8 mouse cellular contexts compared by ENCODE assay signal in the genomic region with DNA sequence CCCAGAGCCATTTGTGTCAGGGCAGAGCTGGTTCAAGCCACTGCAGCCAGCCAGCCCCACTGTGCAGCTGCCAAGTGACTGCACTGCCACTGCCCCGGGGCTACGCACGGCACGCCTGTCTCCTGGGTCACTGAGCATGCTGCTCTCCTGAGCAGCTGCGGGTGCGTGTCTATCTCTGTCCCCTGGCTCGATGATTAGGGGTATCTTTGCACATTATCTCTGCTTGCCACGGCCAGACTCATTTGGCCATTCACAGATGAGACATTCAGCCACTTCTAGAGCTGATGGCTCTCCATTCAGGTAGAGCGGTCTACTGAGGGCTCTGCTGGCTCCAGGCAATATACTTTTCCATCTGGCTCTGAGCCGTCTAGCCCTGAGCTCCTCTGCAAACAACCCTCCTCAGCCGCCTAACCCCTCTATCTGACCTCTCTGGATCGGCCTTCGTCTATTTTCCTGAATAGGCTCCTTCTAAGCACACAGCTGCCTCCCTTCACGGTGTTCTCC. TPM values are rescaled to one million over a fixed set of nuclear protein-coding genes. Genes with fewer than 3 reads are reported as not detected.
DNase-seq lines count a peak whose midpoint lies in the region; ATAC-seq lines count a peak whose summit lies in the region.
"Had no signal": no experiment of that assay in that cellular context is flagged by ENCODE, and none has a peak within 500 bp of the region (broad histone marks: within the 10 kb centered on the region; RNA-seq: fewer than 3 reads in every experiment).

No protein-coding gene starts in this region.

- intact Hi-C loops in left cerebral cortex, postnatal 4 days (cut with DNase I), result no loop called here

- H3K36me3 ChIP-seq in embryonic facial prominence, embryonic 13.5 days, result no peaks in the 10 kb centered on the region
- H3K36me3 ChIP-seq: liver, embryonic 12.5 days had no signal

- H3K4me3 ChIP-seq in embryonic facial prominence, embryonic 13.5 days, result no peak overlapping the region
- H3K4me3 ChIP-seq: liver, embryonic 12.5 days had no signal

- peak overlapping the region; percentile 27; the same call in 1 of the 2 replicates for H3K9ac ChIP-seq in embryonic facial prominence, embryonic 13.5 days
- H3K9ac ChIP-seq: liver, embryonic 12.5 days had no signal

- no peaks in the 10 kb centered on the region for H3K9me3 ChIP-seq in embryonic facial prominence, embryonic 13.5 days
- H3K9me3 ChIP-seq: liver, embryonic 12.5 days had no signal

- peak overlapping the region; percentile 37; the same call in 1 of the 2 replicates for H3K4me2 ChIP-seq in embryonic facial prominence, embryonic 13.5 days
- H3K4me2 ChIP-seq: liver, embryonic 12.5 days had no signal

- H3K27ac ChIP-seq in embryonic facial prominence, embryonic 13.5 days, result no peak overlapping the region
- H3K27ac ChIP-seq: liver, embryonic 12.5 days had no signal

- H3K4me1 ChIP-seq in embryonic facial prominence, embryonic 13.5 days, result peaks cover 44% of the 10 kb centered on the region

- ATAC-seq in embryonic facial prominence, embryonic 13.5 days (ENCODE audit: insufficient number of reproducible peaks, insufficient read depth, low FRiP score, low TSS enrichment, low read depth), result no peak
- ATAC-seq in inflammation-experienced regulatory T-cells, adult 6 months, result no peak
- ATAC-seq: liver, embryonic 12.5 days had no signal

- peak; percentile 27 for DNase-seq in left cerebral cortex, postnatal 4 days
- DNase-seq in left cerebral cortex, adult 9 months (ENCODE audit: low spot score in 2 of 2), result no peak
- peak; percentile 11 for DNase-seq in kidney, postnatal 14 days
- DNase-seq in retina, embryonic 14.5 days (ENCODE audit: low spot score), result peak; percentile 78
- DNase-seq in ovary, adult 18-20 months (ENCODE audit: low spot score), result no peak

- 14% methylated on average over 14 of the region's 14 CpGs for WGBS in embryonic facial prominence, embryonic 13.5 days

- peaks cover 33% of the 10 kb centered on the region for H3K27me3 ChIP-seq in embryonic facial prominence, embryonic 13.5 days
- H3K27me3 ChIP-seq: liver, embryonic 12.5 days had no signal

RNA-seq across cellular contexts. Expression of a gene that starts 49.9 kb away (rescaled TPM):
- 10 to 100 TPM; 23.8 to 24.8 TPM for total RNA-seq in left cerebral cortex, postnatal 4 days (2021)
- polyA plus RNA-seq in embryonic facial prominence, embryonic 13.5 days (2015; fragmentation: Nextera tagmentation; extraction: Ambion mirVana), result 3.8 and 4.8 TPM in 2 replicates
- under 1 TPM in 1 of 3 experiments, not detected in 2; 0.08 TPM for polyA plus RNA-seq in inflammation-experienced regulatory T-cells, adult 6 months (2017; shearing (Covaris generic))

Comparison
In these comparisons a context has a peak if more than half of its experiments do, and no peak if none do; other contexts are left out.
1. DNase-seq: peak in left cerebral cortex, postnatal 4 days (single experiment), kidney, postnatal 14 days (single experiment) and retina, embryonic 14.5 days (single experiment); none in left cerebral cortex, adult 9 months (0 of 2) and ovary, adult 18-20 months (single experiment).